Mouse (Mus musculus) forebrain, embryonic 11.5 days (tissue): ENCODE measurements around the gene Vps25. TPM values are rescaled to one million over a fixed set of nuclear protein-coding genes. Genes with fewer than 3 reads are reported as not detected.

Experiments
- ATAC-seq: fragments of 200-750 bp; cut with Nextera tagmentation; replicated peaks from 2 replicates; pipeline ENCODE4 v1.8.0; 2017; ENCODE audit warnings: moderate TSS enrichment; ENCODE audit not compliant: low FRiP score
- DNase-seq: peaks from one replicate; pipeline ENCODE4 v3.0.0-alpha.2; 2017; ENCODE audit warnings: low spot score
- H3K27ac ChIP-seq: fragments of 300-500 bp; sonication (generic); 2 replicates; pipeline ENCODE4 v1.5.1; 2014; ENCODE audit warnings: low read depth, low read length
- H3K27me3 ChIP-seq: fragments of 300-500 bp; sonication (generic); 2 replicates; pipeline ENCODE4 v1.6.1; 2014; ENCODE audit warnings: mild to moderate bottlenecking, low read length, mixed read lengths; ENCODE audit not compliant: control insufficient read depth, insufficient read depth
- H3K36me3 ChIP-seq: fragments of 300-500 bp; sonication (generic); 2 replicates; pipeline ENCODE4 v1.6.1; 2014; ENCODE audit warnings: mild to moderate bottlenecking, low read length, moderate library complexity, mixed read lengths; ENCODE audit not compliant: control insufficient read depth, insufficient read depth
- H3K4me1 ChIP-seq: fragments of 300-500 bp; sonication (generic); replicated peaks from 2 replicates; pipeline ENCODE4 v1.6.1; 2014; ENCODE audit warnings: low read length, mixed read lengths; ENCODE audit not compliant: control insufficient read depth, insufficient read depth
- H3K4me2 ChIP-seq: fragments of 300-500 bp; sonication (generic); 2 replicates; pipeline ENCODE4 v1.6.1; 2014; ENCODE audit warnings: low read depth, mild to moderate bottlenecking, low read length, moderate library complexity, mixed read lengths; ENCODE audit not compliant: severe bottlenecking
- H3K4me3 ChIP-seq: fragments of 300-500 bp; sonication (generic); 2 replicates; pipeline ENCODE4 v1.5.1; 2014; ENCODE audit warnings: low read depth, low read length
- H3K9ac ChIP-seq: fragments of 300-500 bp; sonication (generic); 2 replicates; pipeline ENCODE4 v1.6.1; 2014; ENCODE audit warnings: low read length
- H3K9me3 ChIP-seq: fragments of 300-500 bp; sonication (generic); 2 replicates; pipeline ENCODE4 v1.6.1; 2016; ENCODE audit warnings: low read length, mixed read lengths; ENCODE audit not compliant: control insufficient read depth
- WGBS: fragments of 180-500 bp; shearing (Covaris S2); extraction: QIAGEN DNeasy Blood & Tissue Kit; methylation state at CpG from one replicate; pipeline ENCODE4 v1.1.7; 2014; 5-methylcytosine and 5-hydroxymethylcytosine counted together
- polyA plus RNA-seq: library from polyadenylated mRNA; unstranded; fragments of >200 nt; fragmentation: Nextera tagmentation; extraction: Ambion mirVana; gene quantifications from 2 replicates; pipeline ENCODE4 v1.2.1, GENCODE M21; 2014

Vps25 gene
- polyA plus RNA-seq, 1 experiment from 2014 or later: 119 TPM

DNA sequence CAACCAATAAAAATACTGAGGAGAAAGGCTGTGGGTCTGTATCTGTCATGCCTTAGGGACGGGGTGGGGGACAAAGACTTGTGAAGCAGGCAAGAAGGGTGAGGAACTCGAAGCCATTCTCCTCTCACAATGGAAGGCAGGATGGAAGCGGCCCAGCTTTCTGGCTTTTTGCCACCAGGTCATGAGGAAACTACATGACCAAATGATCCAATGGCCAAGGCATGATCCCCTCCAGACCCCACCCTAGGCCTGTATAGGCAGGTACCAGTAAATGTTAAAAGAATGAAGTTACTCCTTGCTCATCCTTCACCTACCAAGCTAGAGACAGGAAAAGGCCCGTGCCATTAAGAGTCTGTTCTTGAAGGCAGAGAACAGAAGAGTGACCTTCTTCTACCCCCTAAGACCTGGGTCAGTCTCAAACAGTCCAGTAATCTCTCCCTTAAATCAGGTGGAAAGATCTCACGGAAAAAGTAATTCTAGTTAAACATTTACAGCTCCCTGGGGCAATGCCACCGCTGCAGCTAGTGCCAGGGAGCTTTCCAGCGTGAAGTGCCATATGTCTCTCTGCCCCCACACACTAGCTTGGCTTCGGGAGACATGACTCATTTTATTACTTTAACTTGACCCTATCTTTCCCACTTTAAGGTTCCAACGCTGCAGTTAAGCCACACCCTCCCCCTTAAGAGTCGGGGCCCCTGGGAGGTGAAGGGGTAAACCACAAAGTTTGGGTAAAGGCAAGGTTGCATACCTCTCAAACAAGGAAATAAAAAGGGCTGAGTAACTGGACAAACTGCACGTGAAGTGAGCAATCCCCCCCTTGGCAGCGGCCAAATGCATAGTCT, 24.1 kb downstream of the Vps25 start:
- Histone ChIP-seq H3K27ac (no peak overlapping the region), H3K4me1 (peaks cover 9% of the 10 kb centered on the region), H3K27me3 (peaks cover 5% of the 10 kb centered on the region; the same call in 1 of the 2 replicates), H3K4me2 (peak overlapping the region; percentile 90), H3K9me3 (no peaks in the 10 kb centered on the region), H3K9ac (peak overlapping the region; percentile 74; the same call in 1 of the 2 replicates), H3K36me3 (no peaks in the 10 kb centered on the region; the same call in 1 of the 2 replicates), H3K4me3 (peak overlapping the region; percentile 86)
- 79% methylated on average over 12 of the region's 12 CpGs for WGBS
- ATAC-seq: no peak
- no peak for DNase-seq

DNA sequence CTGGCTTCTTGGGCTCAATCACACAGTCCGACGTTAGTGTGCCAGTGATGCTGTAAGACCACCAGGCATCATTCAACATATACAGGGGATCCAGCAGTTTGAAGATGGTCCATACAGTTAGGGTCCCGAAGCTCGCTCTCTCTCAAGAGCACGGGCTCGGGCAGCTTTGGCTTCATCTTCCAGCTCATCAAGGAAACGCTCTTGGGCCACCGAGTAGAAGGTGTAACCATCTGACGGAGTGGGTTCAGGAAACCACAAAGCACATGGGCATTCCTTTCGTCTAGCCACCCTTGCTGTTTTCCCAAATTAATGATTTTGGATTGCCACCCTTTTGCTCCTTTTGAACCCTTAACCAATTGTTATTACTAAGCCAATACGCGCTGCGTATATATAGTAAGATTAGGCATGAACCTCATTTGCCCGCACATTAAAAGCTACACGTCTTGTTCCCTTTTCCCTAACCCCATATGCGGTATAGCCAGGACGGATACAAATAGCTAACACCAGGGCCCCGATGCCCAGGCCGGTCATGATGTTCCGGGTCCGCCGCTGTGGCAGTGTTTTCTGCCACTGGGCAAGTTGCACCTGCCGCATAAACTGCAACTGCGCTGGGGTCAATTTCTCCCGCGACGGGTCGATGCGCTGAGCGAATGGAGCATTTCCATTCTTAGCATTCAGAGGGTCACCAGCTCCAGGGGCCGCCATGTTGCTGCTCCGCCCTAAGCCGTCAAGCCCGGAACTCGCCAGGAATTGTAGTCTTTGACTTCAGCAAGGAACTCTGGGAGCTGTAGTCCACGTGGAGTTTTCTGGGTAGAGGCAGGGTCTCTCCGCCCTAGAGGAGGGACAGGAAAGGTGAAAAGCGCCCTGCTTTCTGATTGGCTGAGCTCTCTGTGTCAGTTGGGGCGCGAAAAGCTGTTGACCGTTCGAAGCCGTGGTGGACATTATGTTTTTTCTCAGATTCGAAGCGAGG, 25.0 kb downstream of the Vps25 start, which contains the start of the genes Cntd1 and Coa3:
Gene Cntd1, plus strand, starts transcription at position 790 of the 970 bp plus-strand sequence.
Gene Coa3, minus strand, starts transcription at position 892 of the 970 bp plus-strand sequence.
- Histone ChIP-seq H3K4me2 (peak within 1 kb of the TSS; percentile 90), H3K36me3 (no peaks in the 10 kb centered on the region; the same call in 1 of the 2 replicates), H3K9me3 (no peaks in the 10 kb centered on the region), H3K4me1 (peaks cover 11% of the 10 kb centered on the region), H3K27ac (peak within 1 kb of the TSS; percentile 32; the same call in 1 of the 2 replicates), H3K27me3 (peaks cover 5% of the 10 kb centered on the region; the same call in 1 of the 2 replicates), H3K4me3 (peak within 1 kb of the TSS; percentile 86), H3K9ac (peak within 1 kb of the TSS; percentile 74)
- ATAC-seq (peak; percentile 94), DNase-seq (peak; percentile 90)
- WGBS: 12% methylated on average over 45 of the region's 45 CpGs

- no peak overlapping the region for H3K27ac ChIP-seq
- no peak for DNase-seq
- H3K9ac ChIP-seq: peak overlapping the region; percentile 5; the same call in 1 of the 2 replicates
- H3K4me2 ChIP-seq: peak overlapping the region; percentile 90; the same call in 1 of the 2 replicates
- peak overlapping the region; percentile 86 for H3K4me3 ChIP-seq
- no peaks in the 10 kb centered on the region; the same call in 1 of the 2 replicates for H3K36me3 ChIP-seq
- peaks cover 11% of the 10 kb centered on the region for H3K4me1 ChIP-seq
- peaks cover 5% of the 10 kb centered on the region; the same call in 1 of the 2 replicates for H3K27me3 ChIP-seq
- ATAC-seq: 0 out of 2 replicates have a peak, but pooled peaks have one; percentile 6
- WGBS: 61% methylated on average over 14 of the region's 14 CpGs
- H3K9me3 ChIP-seq: no peaks in the 10 kb centered on the region
These were observed 25.7 kb downstream of the Vps25 start for GRCm38 (mm10) chr11:101279193-101279569.

DNA sequence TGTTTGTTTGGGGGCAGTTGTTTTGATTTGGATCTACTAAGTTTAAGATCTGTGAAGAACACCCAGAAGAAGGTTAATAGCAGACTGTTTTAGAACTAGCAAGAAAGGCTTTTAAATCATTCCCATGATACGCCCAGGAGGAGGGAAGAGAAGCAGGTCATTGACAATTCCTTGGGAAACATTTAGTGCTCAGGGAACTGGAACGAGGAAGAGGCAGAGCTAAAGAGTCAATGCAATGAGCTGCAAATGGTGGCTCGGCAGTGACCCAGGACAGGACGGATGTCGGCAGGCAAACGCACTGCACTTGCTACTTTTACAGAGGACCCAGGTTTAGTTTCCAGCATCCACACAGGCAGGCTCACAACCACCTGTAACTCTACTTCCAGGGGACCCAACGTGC, 27.3 kb downstream of the Vps25 start:
- Histone ChIP-seq H3K36me3 (no peaks in the 10 kb centered on the region; the same call in 1 of the 2 replicates), H3K9ac (no peak overlapping the region), H3K27ac (no peak overlapping the region), H3K9me3 (no peaks in the 10 kb centered on the region), H3K27me3 (peaks cover 5% of the 10 kb centered on the region; the same call in 1 of the 2 replicates), H3K4me1 (peaks cover 11% of the 10 kb centered on the region), H3K4me3 (no peak overlapping the region), H3K4me2 (no peak overlapping the region)
- no peak for ATAC-seq
- no peak for DNase-seq
- 53% methylated on average over 7 of the region's 7 CpGs for WGBS

DNA sequence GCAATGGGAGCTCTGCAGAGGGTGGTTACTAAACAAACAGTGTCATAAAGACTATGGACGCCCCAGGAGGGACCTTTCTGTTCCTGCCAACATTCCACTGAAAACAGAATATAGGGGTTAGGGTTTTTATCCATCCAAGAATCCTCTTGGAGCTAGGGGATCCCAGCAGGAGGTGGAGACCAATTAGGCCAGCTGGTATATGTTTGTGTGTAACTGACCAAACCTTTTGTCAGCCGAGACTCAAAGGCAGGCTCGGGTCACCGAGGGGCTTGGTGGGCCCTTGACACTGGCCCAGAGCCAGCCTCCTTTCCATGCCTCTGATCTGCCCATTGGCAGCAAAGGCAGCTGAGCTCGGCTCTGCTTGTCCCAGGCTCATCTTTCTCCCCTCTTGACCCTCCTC, 29.4 kb downstream of the Vps25 start:
- H3K27me3 ChIP-seq: peaks cover 5% of the 10 kb centered on the region; the same call in 1 of the 2 replicates
- H3K27ac ChIP-seq: no peak overlapping the region
- no peak overlapping the region for H3K9ac ChIP-seq
- H3K4me3 ChIP-seq: no peak overlapping the region
- peaks cover 3% of the 10 kb centered on the region for H3K4me1 ChIP-seq
- 14% methylated on average over 5 of the region's 5 CpGs for WGBS
- ATAC-seq (no peak), DNase-seq (peak; percentile 55)
- H3K4me2 ChIP-seq: no peak overlapping the region
- no peaks in the 10 kb centered on the region for H3K9me3 ChIP-seq
- peaks cover 3% of the 10 kb centered on the region; the same call in 1 of the 2 replicates for H3K36me3 ChIP-seq

DNA sequence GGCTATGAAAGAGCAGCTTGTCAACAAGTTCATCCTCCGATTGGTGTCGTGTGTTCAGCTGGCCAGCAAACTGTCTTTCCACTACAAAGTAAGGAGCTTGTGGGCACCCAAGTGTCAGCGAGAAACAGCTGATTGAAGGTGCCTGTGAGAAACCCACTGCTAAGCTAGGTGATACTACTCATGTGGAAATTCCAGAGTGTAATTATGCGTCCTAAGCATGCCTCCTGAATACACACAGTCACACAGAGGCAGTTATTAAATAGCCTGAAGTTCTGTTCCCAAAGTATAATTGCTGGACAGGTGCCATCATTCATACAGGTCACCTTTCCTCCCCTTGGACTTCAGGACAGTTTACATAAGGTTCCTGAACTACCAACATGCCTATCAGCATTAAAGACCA, 30.3 kb downstream of the Vps25 start:
- no peak overlapping the region for H3K4me2 ChIP-seq
- H3K4me3 ChIP-seq: no peak overlapping the region
- peaks cover 5% of the 10 kb centered on the region; the same call in 1 of the 2 replicates for H3K27me3 ChIP-seq
- peaks cover 3% of the 10 kb centered on the region; the same call in 1 of the 2 replicates for H3K36me3 ChIP-seq
- 75% methylated on average over 4 of the region's 4 CpGs for WGBS
- H3K9me3 ChIP-seq: no peaks in the 10 kb centered on the region
- H3K9ac ChIP-seq: no peak overlapping the region
- DNase-seq: no peak
- H3K4me1 ChIP-seq: peaks cover 2% of the 10 kb centered on the region; the same call in 1 of the 2 replicates
- ATAC-seq: no peak
- H3K27ac ChIP-seq: no peak overlapping the region

GRCm38 (mm10) chr11:101287306-101287705, 33.8 kb downstream of the Vps25 start:
- Histone ChIP-seq H3K36me3 (peaks cover 8% of the 10 kb centered on the region; the same call in 1 of the 2 replicates), H3K4me3 (no peak overlapping the region), H3K27ac (no peak overlapping the region), H3K27me3 (0 out of 2 replicates have a peak, but pooled peaks cover under 1% of the 10 kb centered on the region), H3K9me3 (no peaks in the 10 kb centered on the region), H3K4me2 (no peak overlapping the region), H3K4me1 (0 out of 2 replicates have a peak, but pooled peaks cover 2% of the 10 kb centered on the region), H3K9ac (no peak overlapping the region)
- DNase-seq (no peak), ATAC-seq (no peak)
- 90% methylated on average over 9 of the region's 9 CpGs for WGBS

GRCm38 (mm10) chr11:101291231-101291630, 37.7 kb downstream of the Vps25 start:
- no peak for ATAC-seq
- no peak overlapping the region for H3K4me2 ChIP-seq
- H3K9me3 ChIP-seq: no peaks in the 10 kb centered on the region
- H3K36me3 ChIP-seq: peaks cover 8% of the 10 kb centered on the region
- H3K4me1 ChIP-seq: no peaks in the 10 kb centered on the region
- 93% methylated on average over 8 of the region's 8 CpGs for WGBS
- DNase-seq: no peak
- no peaks in the 10 kb centered on the region for H3K27me3 ChIP-seq
- no peak overlapping the region for H3K9ac ChIP-seq
- H3K4me3 ChIP-seq: no peak overlapping the region
- H3K27ac ChIP-seq: no peak overlapping the region
